Mouse (Mus musculus): ENCODE data around the gene Fam13a. TPM values are rescaled to one million over a fixed set of nuclear protein-coding genes. Genes with fewer than 3 reads are reported as not detected.

Fam13a gene
- 15.0 and 20.3 TPM in 2 replicates for polyA plus RNA-seq (2015; fragmentation: Nextera tagmentation; extraction: Ambion mirVana)

GRCm38 (mm10) chr6:59024164-59024724 lies at the start of gene Fam13a:
TSS of gene Fam13a (minus strand) at chr6:59024549.

GRCm38 (mm10) chr6:58906852-58907261 lies 117.5 kb downstream of the Fam13a start, which contains the start of gene Nap1l5:
TSS of gene Nap1l5 (minus strand) at chr6:58907076.

Other genes starting within 250 kb of the Fam13a start
- gene Herc3, start 193.1 kb downstream of the Fam13a start, polyA plus RNA-seq (2015; fragmentation: Nextera tagmentation; extraction: Ambion mirVana) = 39.4 and 40.6 TPM in 2 replicates
- 935 and 956 TPM in 2 replicates for gene Nap1l5, start 117.5 kb downstream of the Fam13a start, polyA plus RNA-seq (2015; fragmentation: Nextera tagmentation; extraction: Ambion mirVana)
- gene Tigd2, start 184.3 kb upstream of the Fam13a start, polyA plus RNA-seq (2015; fragmentation: Nextera tagmentation; extraction: Ambion mirVana) = 12.9 and 14.5 TPM in 2 replicates